Mouse (Mus musculus): Measurements from ENCODE around the gene Inhbc.

- TF ChIP-seq POLR2A (IDR thresholded peaks at IDR 0.05; ENCODE audit: insufficient read depth, low read length) = no peak
- no peak for TF ChIP-seq CTCF (IDR thresholded peaks at IDR 0.05; ENCODE audit: low read depth, low read length)
- no peak for TF ChIP-seq EP300 (IDR thresholded peaks at IDR 0.05; ENCODE audit: insufficient read depth, low read depth, low read length)
Measured at GRCm38 (mm10) chr10:127341360-127341690, 28.9 kb downstream of the Inhbc start.

All from ES-Bruce4 (cell line).